Mouse (Mus musculus): ENCODE results near the gene Hk1. TPM values are rescaled to one million over a fixed set of nuclear protein-coding genes. Genes with fewer than 3 reads are reported as not detected.

The Hk1 gene
- polyA plus RNA-seq, 1 experiment from 2014 or later = 33.7 TPM

- no peak for DNase-seq (ENCODE audit: low spot score)
- no peaks in the 10 kb centered on the region for H3K36me3 ChIP-seq
- 86% methylated on average over 19 of the region's 19 CpGs for WGBS
- 0 out of 2 replicates have a peak, but pooled peaks cover 8% of the 10 kb centered on the region for H3K27me3 ChIP-seq (ENCODE audit: low read depth, poor library complexity, severe bottlenecking)
- no peak overlapping the region for H3K27ac ChIP-seq
- no peaks in the 10 kb centered on the region for H3K9me3 ChIP-seq (replicated peaks)
- H3K4me3 ChIP-seq = no peak overlapping the region
- peaks cover 6% of the 10 kb centered on the region for H3K4me1 ChIP-seq
These were observed 22.0 kb upstream of the Hk1 start for GRCm38 (mm10) chr10:62401641-62402111.

GRCm38 (mm10) chr10:62383011-62383410 is 3.3 kb upstream of the Hk1 start:
- Histone ChIP-seq H3K4me3 (no peak overlapping the region), H3K27me3 (ENCODE audit: low read depth, poor library complexity, severe bottlenecking) (no peaks in the 10 kb centered on the region), H3K4me1 (no peaks in the 10 kb centered on the region), H3K9me3 (replicated peaks) (no peaks in the 10 kb centered on the region), H3K27ac (no peak overlapping the region), H3K36me3 (no peaks in the 10 kb centered on the region)
- DNase-seq (ENCODE audit: low spot score) = no peak
- 84% methylated on average over 3 of the region's 3 CpGs for WGBS

GRCm38 (mm10) chr10:62380936-62381335 is 1.2 kb upstream of the Hk1 start:
- Histone ChIP-seq H3K4me1 (no peaks in the 10 kb centered on the region), H3K27ac (no peak overlapping the region), H3K9me3 (replicated peaks) (no peaks in the 10 kb centered on the region), H3K27me3 (ENCODE audit: low read depth, poor library complexity, severe bottlenecking) (no peaks in the 10 kb centered on the region), H3K36me3 (no peaks in the 10 kb centered on the region), H3K4me3 (no peak overlapping the region)
- no peak for DNase-seq (ENCODE audit: low spot score)

GRCm38 (mm10) chr10:62358827-62359226 is 20.9 kb downstream of the Hk1 start:
- H3K27me3 ChIP-seq (ENCODE audit: low read depth, poor library complexity, severe bottlenecking) = no peaks in the 10 kb centered on the region
- no peak overlapping the region for H3K27ac ChIP-seq
- DNase-seq (ENCODE audit: low spot score) = no peak
- WGBS = 87% methylated on average over 7 of the region's 7 CpGs
- no peak overlapping the region for H3K4me3 ChIP-seq
- 0 out of 2 replicates have a peak, but pooled peaks cover 5% of the 10 kb centered on the region for H3K4me1 ChIP-seq
- no peaks in the 10 kb centered on the region for H3K9me3 ChIP-seq (replicated peaks)
- H3K36me3 ChIP-seq = no peaks in the 10 kb centered on the region

GRCm38 (mm10) chr10:62356105-62356730 is 23.5 kb downstream of the Hk1 start:
- Histone ChIP-seq H3K27me3 (ENCODE audit: low read depth, poor library complexity, severe bottlenecking) (no peaks in the 10 kb centered on the region), H3K27ac (peak overlapping the region; percentile 12; the same call in 1 of the 2 replicates), H3K9me3 (replicated peaks) (no peaks in the 10 kb centered on the region), H3K4me1 (0 out of 2 replicates have a peak, but pooled peaks cover 5% of the 10 kb centered on the region), H3K36me3 (no peaks in the 10 kb centered on the region), H3K4me3 (no peak overlapping the region)
- 85% methylated on average over 17 of the region's 17 CpGs for WGBS
- DNase-seq (ENCODE audit: low spot score) = no peak

- Histone ChIP-seq H3K27me3 (ENCODE audit: low read depth, poor library complexity, severe bottlenecking) (no peaks in the 10 kb centered on the region), H3K36me3 (no peaks in the 10 kb centered on the region), H3K4me3 (no peak overlapping the region), H3K9me3 (replicated peaks) (no peaks in the 10 kb centered on the region), H3K4me1 (peaks cover 9% of the 10 kb centered on the region), H3K27ac (no peak overlapping the region)
- no peak for DNase-seq (ENCODE audit: low spot score)
- 80% methylated on average over 5 of the region's 5 CpGs for WGBS
These were observed 34.6 kb downstream of the Hk1 start for GRCm38 (mm10) chr10:62345147-62345546.

- WGBS = 74% methylated on average over 9 of the region's 9 CpGs
- Histone ChIP-seq H3K27me3 (ENCODE audit: low read depth, poor library complexity, severe bottlenecking) (no peaks in the 10 kb centered on the region), H3K4me1 (peaks cover 15% of the 10 kb centered on the region), H3K36me3 (no peaks in the 10 kb centered on the region), H3K27ac (no peak overlapping the region), H3K4me3 (no peak overlapping the region), H3K9me3 (replicated peaks) (no peaks in the 10 kb centered on the region)
- DNase-seq (ENCODE audit: low spot score) = no peak
These were observed 35.5 kb downstream of the Hk1 start for GRCm38 (mm10) chr10:62344004-62344752.

- H3K27me3 ChIP-seq (ENCODE audit: low read depth, poor library complexity, severe bottlenecking) = no peaks in the 10 kb centered on the region
- no peak overlapping the region for H3K4me3 ChIP-seq
- no peak for DNase-seq (ENCODE audit: low spot score)
- H3K9me3 ChIP-seq (replicated peaks) = no peaks in the 10 kb centered on the region
- peak overlapping the region; percentile 58; the same call in 1 of the 2 replicates for H3K27ac ChIP-seq
- 87% methylated on average over 6 of the region's 6 CpGs for WGBS
- peaks cover 30% of the 10 kb centered on the region for H3K4me1 ChIP-seq
- no peaks in the 10 kb centered on the region for H3K36me3 ChIP-seq
These were observed 37.2 kb downstream of the Hk1 start for GRCm38 (mm10) chr10:62342512-62342911.

GRCm38 (mm10) chr10:62341956-62342355 is 37.8 kb downstream of the Hk1 start:
- Histone ChIP-seq H3K4me3 (no peak overlapping the region), H3K36me3 (no peaks in the 10 kb centered on the region), H3K4me1 (peaks cover 36% of the 10 kb centered on the region), H3K27me3 (ENCODE audit: low read depth, poor library complexity, severe bottlenecking) (no peaks in the 10 kb centered on the region), H3K27ac (peak overlapping the region; percentile 58; the same call in 1 of the 2 replicates), H3K9me3 (replicated peaks) (no peaks in the 10 kb centered on the region)
- DNase-seq (ENCODE audit: low spot score) = no peak
- 88% methylated on average over 4 of the region's 4 CpGs for WGBS

GRCm38 (mm10) chr10:62340991-62341390 is 38.7 kb downstream of the Hk1 start:
- peaks cover 45% of the 10 kb centered on the region for H3K4me1 ChIP-seq
- no peak for DNase-seq (ENCODE audit: low spot score)
- no peaks in the 10 kb centered on the region for H3K36me3 ChIP-seq

GRCm38 (mm10) chr10:62340095-62340731 is 39.5 kb downstream of the Hk1 start:
- H3K27ac ChIP-seq = peak overlapping the region; percentile 87
- DNase-seq (ENCODE audit: low spot score) = peak; percentile 94
- no peaks in the 10 kb centered on the region for H3K9me3 ChIP-seq (replicated peaks)
- H3K4me3 ChIP-seq = peak overlapping the region; percentile 70
- H3K27me3 ChIP-seq (ENCODE audit: low read depth, poor library complexity, severe bottlenecking) = no peaks in the 10 kb centered on the region
- no peaks in the 10 kb centered on the region for H3K36me3 ChIP-seq
- peaks cover 52% of the 10 kb centered on the region for H3K4me1 ChIP-seq
- under 1% methylated on average over 38 of the region's 38 CpGs for WGBS

More at GRCm38 (mm10) chr10:62340991-62341390, 38.7 kb downstream of the Hk1 start:
- Histone ChIP-seq H3K27ac (peak overlapping the region; percentile 87), H3K4me3 (peak overlapping the region; percentile 70), H3K9me3 (replicated peaks) (no peaks in the 10 kb centered on the region), H3K27me3 (ENCODE audit: low read depth, poor library complexity, severe bottlenecking) (no peaks in the 10 kb centered on the region)
- 42% methylated on average over 3 of the region's 3 CpGs for WGBS

GRCm38 (mm10) chr10:62339211-62340094 is 40.3 kb downstream of the Hk1 start:
- Histone ChIP-seq H3K4me3 (peak overlapping the region; percentile 70), H3K27me3 (ENCODE audit: low read depth, poor library complexity, severe bottlenecking) (no peaks in the 10 kb centered on the region), H3K36me3 (no peaks in the 10 kb centered on the region), H3K9me3 (replicated peaks) (no peaks in the 10 kb centered on the region), H3K4me1 (peaks cover 54% of the 10 kb centered on the region), H3K27ac (peak overlapping the region; percentile 87)
- DNase-seq (ENCODE audit: low spot score) = peak; percentile 43
- 6% methylated on average over 45 of the region's 45 CpGs for WGBS

Measured in limb, embryonic 10.5 days (tissue).